Mouse (Mus musculus) cerebellum, adult 2 months (tissue): Measurements from ENCODE around the gene Mc3r. TPM values are rescaled to one million over a fixed set of nuclear protein-coding genes. Genes with fewer than 3 reads are reported as not detected.
A peak's percentile ranks its signal among the peaks of the same experiment; 100 is the strongest.

ENCODE experiments used
- DNase-seq, 2 experiments: peaks; one replicate each; pipeline ENCODE4 v3.0.0; 2021
- H3K27ac ChIP-seq: fragments of 200-500 bp; 2 replicates; pipeline ENCODE4 v1.5.1; 2012; ENCODE audit warnings: low read length, control low read depth, inconsistent platforms; ENCODE audit not compliant: insufficient read depth
- H3K27me3 ChIP-seq: fragments of 200-500 bp; 2 replicates; pipeline ENCODE4 v1.6.1; 2012; ENCODE audit warnings: inconsistent platforms, mild to moderate bottlenecking, low read length, moderate library complexity; ENCODE audit not compliant: control insufficient read depth, insufficient read depth
- H3K4me1 ChIP-seq: fragments of 200-500 bp; 2 replicates; pipeline ENCODE4 v1.6.1; 2011; ENCODE audit warnings: low read length; ENCODE audit not compliant: control insufficient read depth, insufficient read depth
- H3K4me3 ChIP-seq: fragments of 200-500 bp; replicated peaks from 2 replicates; pipeline ENCODE3; 2011; ENCODE audit warnings: mild to moderate bottlenecking, low read depth, low read length, control low read depth; ENCODE audit not compliant: insufficient read depth
- CTCF ChIP-seq: fragments of 200-500 bp; IDR thresholded peaks from 2 replicates; pipeline ENCODE4 v1.5.1; 2011; ENCODE audit warnings: low read depth, mild to moderate bottlenecking, control low read depth, low read length, moderate library complexity, borderline replicate concordance; ENCODE audit not compliant: insufficient read depth
- POLR2A ChIP-seq: fragments of 200-500 bp; IDR thresholded peaks from 2 replicates; pipeline ENCODE4 v1.6.1; 2011; ENCODE audit warnings: low read length, control low read depth, borderline replicate concordance; ENCODE audit not compliant: insufficient read depth
- WGBS: fragments of 180-500 bp; shearing (Covaris S2); methylation state at CpG from one replicate; pipeline ENCODE4 v1.1.7; 2018; 5-methylcytosine and 5-hydroxymethylcytosine counted together
- polyA plus RNA-seq: library from polyadenylated mRNA; depleted of rRNA; stranded (reverse); fragments of >200 nt; gene quantifications from 2 replicates; pipeline ENCODE4 v1.2.3, GENCODE M21; 2012

Mc3r gene
- polyA plus RNA-seq, 1 experiment = 0.18 TPM

DNA sequence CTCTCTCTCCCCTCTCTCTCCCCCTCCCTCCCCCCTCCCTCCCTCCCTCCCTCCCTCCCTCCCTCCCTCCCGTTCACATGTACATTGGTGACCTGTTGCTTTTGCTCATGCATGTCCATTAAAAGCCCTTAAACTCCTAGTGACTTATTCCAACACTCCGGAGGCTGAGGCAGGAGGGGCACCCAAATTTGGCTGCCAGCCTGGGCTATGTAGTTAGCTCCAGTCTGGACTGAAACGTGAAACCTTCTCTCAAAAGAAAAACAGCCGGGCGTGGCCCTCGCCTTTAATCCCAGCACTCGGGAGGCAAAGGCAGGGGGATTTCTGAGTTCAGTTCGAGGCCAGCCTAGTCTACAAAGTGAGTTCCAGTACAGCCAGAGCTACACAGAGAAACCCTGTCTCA, 30.4 kb upstream of the Mc3r start:
- Histone ChIP-seq H3K4me1 (peaks cover 3% of the 10 kb centered on the region; the same call in 1 of the 2 replicates), H3K27me3 (no peaks in the 10 kb centered on the region; the same call in 1 of the 2 replicates), H3K4me3 (no peak overlapping the region), H3K27ac (no peak overlapping the region)
- no peak for DNase-seq
- TF ChIP-seq CTCF (no peak), POLR2A (no peak)
- WGBS = 64% methylated on average over 7 of the region's 8 CpGs

GRCm38 (mm10) chr2:172219186-172219585, 29.1 kb upstream of the Mc3r start:
- no peak overlapping the region for H3K27ac ChIP-seq
- DNase-seq = no peak
- peaks cover 3% of the 10 kb centered on the region; the same call in 1 of the 2 replicates for H3K4me1 ChIP-seq
- WGBS = 57% methylated on average over 5 of the region's 5 CpGs
- no peaks in the 10 kb centered on the region; the same call in 1 of the 2 replicates for H3K27me3 ChIP-seq
- no peak overlapping the region for H3K4me3 ChIP-seq
- TF ChIP-seq CTCF = no peak
- no peak for TF ChIP-seq POLR2A

GRCm38 (mm10) chr2:172221656-172222393, 26.5 kb upstream of the Mc3r start:
- H3K4me1 ChIP-seq = peaks cover 3% of the 10 kb centered on the region; the same call in 1 of the 2 replicates
- no peaks in the 10 kb centered on the region; the same call in 1 of the 2 replicates for H3K27me3 ChIP-seq
- no peak for TF ChIP-seq POLR2A
- peak; percentile 86 for TF ChIP-seq CTCF
- DNase-seq = peak; percentile 44 to 72
- WGBS = 9% methylated on average over 16 of the region's 16 CpGs
- no peak overlapping the region for H3K27ac ChIP-seq
- no peak overlapping the region for H3K4me3 ChIP-seq

GRCm38 (mm10) chr2:172222394-172222785, 25.9 kb upstream of the Mc3r start:
- Histone ChIP-seq H3K4me3 (no peak overlapping the region), H3K27ac (no peak overlapping the region), H3K4me1 (peaks cover 3% of the 10 kb centered on the region; the same call in 1 of the 2 replicates), H3K27me3 (no peaks in the 10 kb centered on the region)
- peak; percentile 79 to 89 for DNase-seq
- TF ChIP-seq POLR2A = no peak
- TF ChIP-seq CTCF = no peak
- 3% methylated on average over 6 of the region's 6 CpGs for WGBS

DNA sequence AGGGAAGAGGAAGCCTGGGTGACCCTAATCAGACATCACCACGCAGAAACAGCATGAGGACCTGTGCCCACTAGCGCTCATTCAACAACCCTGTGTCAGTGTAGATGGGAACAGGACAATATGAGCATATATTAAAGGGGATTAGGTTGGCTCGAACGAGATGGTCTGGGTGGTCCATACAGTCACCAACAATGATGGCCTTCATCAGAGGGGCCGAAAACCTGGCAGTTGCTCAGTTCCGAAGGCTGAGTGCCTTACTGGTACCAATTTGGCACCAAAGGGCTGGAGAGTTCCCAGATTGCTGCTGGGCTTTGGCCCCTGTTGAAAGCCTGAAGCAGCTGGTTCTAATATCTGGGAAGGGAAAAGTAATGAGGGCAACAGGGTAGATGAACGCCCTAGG, 25.4 kb upstream of the Mc3r start:
- Histone ChIP-seq H3K27ac (no peak overlapping the region), H3K4me3 (no peak overlapping the region), H3K27me3 (no peaks in the 10 kb centered on the region), H3K4me1 (peaks cover 3% of the 10 kb centered on the region; the same call in 1 of the 2 replicates)
- TF ChIP-seq POLR2A (no peak), CTCF (no peak)
- WGBS = 25% methylated on average over 7 of the region's 7 CpGs
- DNase-seq = peak in 1 of 2 experiments; percentile 21

GRCm38 (mm10) chr2:172223451-172224200, 24.7 kb upstream of the Mc3r start:
- WGBS = 73% methylated on average over 8 of the region's 8 CpGs
- Histone ChIP-seq H3K27ac (no peak overlapping the region), H3K4me3 (no peak overlapping the region), H3K27me3 (no peaks in the 10 kb centered on the region), H3K4me1 (peaks cover 3% of the 10 kb centered on the region; the same call in 1 of the 2 replicates)
- no peak for DNase-seq
- TF ChIP-seq CTCF (no peak), POLR2A (no peak)

GRCm38 (mm10) chr2:172226945-172227344, 21.3 kb upstream of the Mc3r start:
- WGBS = 10% methylated on average over 7 of the region's 7 CpGs
- TF ChIP-seq CTCF = peak; percentile 49
- no peak for TF ChIP-seq POLR2A
- H3K27me3 ChIP-seq = no peaks in the 10 kb centered on the region
- peak in 1 of 2 experiments; percentile 24 for DNase-seq
- H3K27ac ChIP-seq = no peak overlapping the region
- peaks cover 3% of the 10 kb centered on the region; the same call in 1 of the 2 replicates for H3K4me1 ChIP-seq
- H3K4me3 ChIP-seq = no peak overlapping the region
